Mouse (Mus musculus) embryonic facial prominence, embryonic 12.5 days (tissue): Measurements from ENCODE around the gene 1190002N15Rik. TPM values are rescaled to one million over a fixed set of nuclear protein-coding genes. Genes with fewer than 3 reads are reported as not detected.

Experiments
- ATAC-seq: fragments of 200-750 bp; cut with Nextera tagmentation; 2 replicates; pipeline ENCODE4 v1.8.0; 2017; ENCODE audit not compliant: insufficient number of reproducible peaks, insufficient read depth, low FRiP score, low TSS enrichment
- H3K27ac ChIP-seq: fragments of 300-500 bp; sonication (generic); 2 replicates; pipeline ENCODE4 v1.5.1; 2016; ENCODE audit warnings: mild to moderate bottlenecking
- H3K27me3 ChIP-seq: fragments of 300-500 bp; sonication (generic); 2 replicates; pipeline ENCODE4 v1.6.1; 2016; ENCODE audit warnings: mild to moderate bottlenecking, moderate library complexity
- H3K36me3 ChIP-seq: fragments of 300-500 bp; sonication (generic); 2 replicates; pipeline ENCODE4 v1.6.1; 2016; ENCODE audit warnings: mild to moderate bottlenecking
- H3K4me1 ChIP-seq: fragments of 300-500 bp; sonication (generic); 2 replicates; pipeline ENCODE4 v1.6.1; 2016
- H3K4me2 ChIP-seq: fragments of 300-500 bp; sonication (generic); replicated peaks from 2 replicates; pipeline ENCODE4 v1.6.1; 2016; ENCODE audit warnings: mild to moderate bottlenecking, moderate library complexity
- H3K4me3 ChIP-seq: fragments of 300-500 bp; sonication (generic); 2 replicates; pipeline ENCODE4 v1.5.1; 2016; ENCODE audit warnings: mild to moderate bottlenecking
- H3K9ac ChIP-seq: fragments of 300-500 bp; sonication (generic); 2 replicates; pipeline ENCODE4 v1.6.1; 2016; ENCODE audit warnings: mild to moderate bottlenecking, moderate library complexity
- H3K9me3 ChIP-seq: fragments of 300-500 bp; sonication (generic); 2 replicates; pipeline ENCODE4 v1.6.1; 2016; ENCODE audit warnings: mild to moderate bottlenecking, moderate library complexity
- WGBS: fragments of 180-500 bp; shearing (Covaris S2); methylation state at CpG from one replicate; pipeline ENCODE4 v1.1.7; 2016; 5-methylcytosine and 5-hydroxymethylcytosine counted together
- polyA plus RNA-seq: library from polyadenylated mRNA; unstranded; fragments of >200 nt; fragmentation: Nextera tagmentation; extraction: Ambion mirVana; gene quantifications from 2 replicates; pipeline ENCODE4 v1.2.1, GENCODE M21; 2016

1190002N15Rik gene
- polyA plus RNA-seq, 1 experiment from 2014 or later = 29.9 TPM

DNA sequence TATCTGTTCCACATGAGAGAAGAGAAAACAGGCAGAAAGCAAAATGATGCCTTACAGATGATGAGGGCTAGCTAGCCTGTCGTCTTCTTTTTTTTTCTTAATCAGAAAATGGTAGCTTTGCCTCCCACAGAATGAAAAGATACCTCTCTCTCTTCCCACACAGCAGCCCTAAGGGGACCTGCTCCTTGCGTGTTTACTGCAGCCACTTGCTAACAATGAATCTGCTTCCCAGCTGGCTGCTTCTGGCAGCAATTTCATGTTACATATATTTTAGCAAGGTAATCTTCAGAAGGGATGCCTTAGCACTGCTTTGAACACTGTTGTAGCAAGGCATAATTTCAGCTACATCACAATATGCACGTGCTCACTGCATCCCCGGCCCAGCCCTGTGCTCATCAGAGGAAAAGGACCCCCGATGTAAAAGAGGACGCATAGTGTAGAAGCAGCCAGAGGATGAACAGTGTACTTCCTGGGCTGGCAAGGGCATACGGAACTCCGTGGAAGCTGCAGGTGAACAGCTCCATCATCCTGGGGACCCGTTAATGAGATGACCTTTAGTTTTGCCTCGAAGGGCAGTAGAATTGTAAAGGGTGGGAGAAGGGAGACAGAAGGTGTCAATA, 64.8 kb downstream of the 1190002N15Rik start:
- no peak for ATAC-seq
- Histone ChIP-seq H3K36me3 (no peaks in the 10 kb centered on the region), H3K4me3 (no peak overlapping the region), H3K4me2 (no peak overlapping the region), H3K9ac (no peak overlapping the region), H3K9me3 (no peaks in the 10 kb centered on the region), H3K4me1 (0 out of 2 replicates have a peak, but pooled peaks cover 3% of the 10 kb centered on the region), H3K27me3 (no peaks in the 10 kb centered on the region), H3K27ac (no peak overlapping the region)
- WGBS = 75% methylated on average over 10 of the region's 10 CpGs

DNA sequence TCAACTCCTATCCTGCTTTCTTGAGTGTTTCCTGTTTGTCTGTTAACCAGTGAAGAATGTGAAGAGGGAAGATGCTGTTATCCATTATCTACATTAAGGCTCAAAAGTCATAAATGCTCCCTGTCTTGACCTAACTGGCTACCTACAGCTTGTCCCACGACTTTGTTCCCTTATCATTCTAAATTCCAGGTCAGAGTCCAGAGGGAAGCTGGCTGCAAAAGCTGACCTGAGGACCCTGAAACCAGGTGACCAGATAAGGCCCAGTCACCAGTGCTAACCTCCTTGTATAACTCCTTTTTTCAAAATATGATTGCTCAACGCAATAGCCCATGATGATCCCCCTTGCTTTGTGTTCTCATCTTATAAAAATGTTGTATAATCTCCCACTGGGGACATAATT, 66.4 kb downstream of the 1190002N15Rik start:
- no peak for ATAC-seq
- no peaks in the 10 kb centered on the region for H3K36me3 ChIP-seq
- 66% methylated on average over 2 of the region's 2 CpGs for WGBS
- no peaks in the 10 kb centered on the region for H3K9me3 ChIP-seq
- H3K9ac ChIP-seq = no peak overlapping the region
- no peak overlapping the region for H3K27ac ChIP-seq
- H3K4me1 ChIP-seq = 0 out of 2 replicates have a peak, but pooled peaks cover 3% of the 10 kb centered on the region
- no peaks in the 10 kb centered on the region for H3K27me3 ChIP-seq
- H3K4me3 ChIP-seq = no peak overlapping the region
- H3K4me2 ChIP-seq = no peak overlapping the region

Other genes with a start within 250 kb of the 1190002N15Rik start
- 4.8 and 5.6 TPM in 2 replicates for gene Slc9a9, start 131.8 kb upstream of the 1190002N15Rik start, polyA plus RNA-seq